Mouse (Mus musculus): ENCODE data around the gene Car2. TPM values are rescaled to one million over a fixed set of nuclear protein-coding genes. Genes with fewer than 3 reads are reported as not detected.

The Car2 gene
- polyA plus RNA-seq, 1 experiment: 437 TPM

GRCm38 (mm10) chr3:14887686-14888295, 1.7 kb downstream of the Car2 start:
- Histone ChIP-seq H3K4me3 (ENCODE audit: insufficient read depth, low read length) (peak overlapping the region; percentile 60), H3K4me1 (ENCODE audit: control insufficient read depth, insufficient read depth, low read length) (no peaks in the 10 kb centered on the region), H3K27ac (ENCODE audit: insufficient read depth, low read length) (peak overlapping the region; percentile 78; the same call in 1 of the 2 replicates)
- no peak for TF ChIP-seq CTCF (IDR thresholded peaks at IDR 0.05; ENCODE audit: extremely low read depth, insufficient read depth, low read length)
- TF ChIP-seq POLR2A (IDR thresholded peaks at IDR 0.05; ENCODE audit: extremely low read depth, insufficient read depth, low read length): no peak

GRCm38 (mm10) chr3:14888549-14888948, 2.5 kb downstream of the Car2 start:
- Histone ChIP-seq H3K4me1 (ENCODE audit: control insufficient read depth, insufficient read depth, low read length) (no peaks in the 10 kb centered on the region), H3K27ac (ENCODE audit: insufficient read depth, low read length) (0 out of 2 replicates have a peak overlapping the region, but pooled peaks have one; percentile 53), H3K4me3 (ENCODE audit: insufficient read depth, low read length) (no peak overlapping the region)
- TF ChIP-seq POLR2A (IDR thresholded peaks at IDR 0.05; ENCODE audit: extremely low read depth, insufficient read depth, low read length): no peak
- no peak for TF ChIP-seq CTCF (IDR thresholded peaks at IDR 0.05; ENCODE audit: extremely low read depth, insufficient read depth, low read length)

DNA sequence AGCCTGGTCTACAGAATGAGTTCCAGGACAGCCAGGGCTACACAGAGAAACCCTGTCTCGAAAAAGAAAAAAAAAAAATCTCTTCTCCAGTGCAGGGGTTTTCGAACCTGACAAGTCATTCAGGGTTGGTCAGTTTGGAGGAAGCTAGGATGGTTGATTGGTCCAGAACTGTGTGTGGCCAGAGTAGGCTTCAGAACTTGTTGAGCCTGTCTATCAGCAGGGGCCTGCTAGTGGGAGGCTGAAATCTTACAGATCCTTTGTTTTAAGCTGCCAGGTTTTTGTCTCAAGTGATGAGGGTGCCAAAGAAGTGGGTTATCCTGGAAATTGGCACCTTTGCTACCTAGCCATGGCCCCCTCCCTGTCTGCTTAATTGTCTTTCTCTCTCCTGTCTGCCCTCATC, 3.0 kb downstream of the Car2 start:
- Histone ChIP-seq H3K4me1 (ENCODE audit: control insufficient read depth, insufficient read depth, low read length) (no peaks in the 10 kb centered on the region), H3K27ac (ENCODE audit: insufficient read depth, low read length) (no peak overlapping the region)

DNA sequence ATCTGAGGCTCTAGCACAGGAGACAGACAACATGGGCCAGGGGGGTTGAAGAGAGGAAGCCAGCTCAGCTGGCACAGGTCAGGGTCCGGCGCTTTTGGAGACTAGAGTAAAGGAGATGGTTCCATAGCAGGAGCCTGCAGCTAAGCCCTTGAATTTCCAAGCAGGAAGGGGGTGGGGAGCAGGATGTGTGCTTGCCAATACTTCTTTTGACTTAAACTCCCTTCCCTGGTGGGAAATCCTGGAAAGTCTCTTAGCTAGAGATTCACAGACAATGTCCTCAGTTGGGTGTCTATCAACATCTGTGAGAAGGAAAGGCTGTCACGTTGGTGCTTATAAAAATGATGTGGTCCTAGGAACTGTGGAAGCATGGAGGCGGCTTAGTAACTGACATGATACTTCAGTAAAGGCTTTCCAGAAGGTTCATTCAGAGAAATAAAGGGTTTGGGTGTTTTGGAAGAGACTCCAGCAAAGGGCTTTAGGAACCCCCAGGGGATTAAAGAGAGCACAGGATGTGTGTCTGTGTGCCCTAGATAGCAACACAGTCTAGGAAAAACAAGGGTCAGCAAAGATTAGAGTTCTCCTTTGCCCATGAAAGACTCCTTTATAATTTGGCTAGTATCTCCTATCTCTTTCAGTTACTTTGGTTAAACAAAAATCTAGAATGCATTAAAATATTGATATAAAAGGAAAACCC, 3.8 kb downstream of the Car2 start:
- Histone ChIP-seq H3K27ac (ENCODE audit: insufficient read depth, low read length) (0 out of 2 replicates have a peak overlapping the region, but pooled peaks have one; percentile 15), H3K4me1 (ENCODE audit: control insufficient read depth, insufficient read depth, low read length) (no peaks in the 10 kb centered on the region), H3K4me3 (ENCODE audit: insufficient read depth, low read length) (no peak overlapping the region)
- no peak for TF ChIP-seq CTCF (IDR thresholded peaks at IDR 0.05; ENCODE audit: extremely low read depth, insufficient read depth, low read length)
- no peak for TF ChIP-seq POLR2A (IDR thresholded peaks at IDR 0.05; ENCODE audit: extremely low read depth, insufficient read depth, low read length)

More for the DNA sequence above, 3.0 kb downstream of the Car2 start:
- TF ChIP-seq CTCF (IDR thresholded peaks at IDR 0.05; ENCODE audit: extremely low read depth, insufficient read depth, low read length) (no peak), POLR2A (IDR thresholded peaks at IDR 0.05; ENCODE audit: extremely low read depth, insufficient read depth, low read length) (no peak)
- no peak overlapping the region for H3K4me3 ChIP-seq (ENCODE audit: insufficient read depth, low read length)

DNA sequence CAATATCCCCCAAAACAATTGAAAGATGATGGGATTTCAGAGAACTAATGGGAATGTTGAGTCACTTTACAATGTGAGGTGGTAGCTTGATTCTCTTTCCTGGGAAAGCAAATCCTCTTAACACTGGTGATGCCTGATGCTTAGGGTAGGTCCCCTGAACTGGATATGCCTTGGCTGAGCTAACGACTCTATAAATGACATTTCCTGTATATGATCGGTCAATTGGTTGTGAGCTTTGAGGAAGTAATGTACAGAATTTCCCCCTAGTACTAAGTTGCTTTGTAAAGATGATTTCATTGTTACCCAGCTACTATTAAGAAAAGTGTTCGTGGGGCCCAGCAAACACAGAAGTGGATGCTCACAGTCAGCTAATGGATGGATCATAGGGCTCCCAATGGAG, 6.9 kb downstream of the Car2 start:
- Histone ChIP-seq H3K4me3 (ENCODE audit: insufficient read depth, low read length) (no peak overlapping the region), H3K27ac (ENCODE audit: insufficient read depth, low read length) (no peak overlapping the region), H3K4me1 (ENCODE audit: control insufficient read depth, insufficient read depth, low read length) (no peaks in the 10 kb centered on the region)
- TF ChIP-seq POLR2A (IDR thresholded peaks at IDR 0.05; ENCODE audit: extremely low read depth, insufficient read depth, low read length) (no peak), CTCF (IDR thresholded peaks at IDR 0.05; ENCODE audit: extremely low read depth, insufficient read depth, low read length) (no peak)

DNA sequence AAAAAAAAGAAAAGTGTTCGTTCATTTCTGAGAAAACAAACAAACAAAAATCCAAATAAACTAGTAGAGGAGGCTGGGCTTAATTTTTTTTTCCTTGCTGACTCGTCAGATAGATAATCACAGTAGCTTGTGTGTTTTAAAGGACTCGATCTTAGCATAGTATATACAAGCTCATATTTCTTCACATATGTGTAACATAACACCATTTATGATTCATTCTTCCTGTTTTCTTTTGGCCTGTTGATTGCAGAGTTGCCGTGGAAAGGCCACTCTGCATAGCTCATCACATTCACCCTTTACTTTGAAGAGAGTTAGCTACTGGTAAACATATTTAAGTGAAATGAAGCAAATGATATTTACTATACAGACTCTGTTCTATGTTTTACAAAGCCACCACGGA, 7.6 kb downstream of the Car2 start:
- TF ChIP-seq CTCF (IDR thresholded peaks at IDR 0.05; ENCODE audit: extremely low read depth, insufficient read depth, low read length) (no peak), POLR2A (IDR thresholded peaks at IDR 0.05; ENCODE audit: extremely low read depth, insufficient read depth, low read length) (no peak)
- Histone ChIP-seq H3K4me1 (ENCODE audit: control insufficient read depth, insufficient read depth, low read length) (no peaks in the 10 kb centered on the region), H3K4me3 (ENCODE audit: insufficient read depth, low read length) (no peak overlapping the region), H3K27ac (ENCODE audit: insufficient read depth, low read length) (no peak overlapping the region)

DNA sequence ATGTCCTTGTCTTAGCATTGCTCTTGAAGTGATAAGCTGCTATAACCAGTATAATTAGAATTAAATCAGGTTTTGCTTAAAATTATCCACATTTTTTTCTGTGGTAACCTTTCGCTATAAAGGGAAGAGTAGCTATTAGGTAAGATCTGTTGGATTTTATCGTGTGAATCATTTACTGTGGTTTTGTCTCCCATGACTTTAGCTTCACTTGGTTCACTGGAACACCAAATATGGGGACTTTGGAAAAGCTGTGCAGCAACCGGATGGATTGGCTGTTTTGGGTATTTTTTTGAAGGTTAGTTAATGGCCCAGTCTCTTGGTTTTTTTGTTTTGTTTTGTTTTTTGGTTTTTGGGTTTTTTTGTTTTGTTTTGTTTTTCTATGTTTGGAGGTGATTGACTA, 9.3 kb downstream of the Car2 start:
- Histone ChIP-seq H3K27ac (ENCODE audit: insufficient read depth, low read length) (no peak overlapping the region), H3K4me3 (ENCODE audit: insufficient read depth, low read length) (no peak overlapping the region), H3K4me1 (ENCODE audit: control insufficient read depth, insufficient read depth, low read length) (no peaks in the 10 kb centered on the region)
- no peak for TF ChIP-seq POLR2A (IDR thresholded peaks at IDR 0.05; ENCODE audit: extremely low read depth, insufficient read depth, low read length)
- no peak for TF ChIP-seq CTCF (IDR thresholded peaks at IDR 0.05; ENCODE audit: extremely low read depth, insufficient read depth, low read length)

DNA sequence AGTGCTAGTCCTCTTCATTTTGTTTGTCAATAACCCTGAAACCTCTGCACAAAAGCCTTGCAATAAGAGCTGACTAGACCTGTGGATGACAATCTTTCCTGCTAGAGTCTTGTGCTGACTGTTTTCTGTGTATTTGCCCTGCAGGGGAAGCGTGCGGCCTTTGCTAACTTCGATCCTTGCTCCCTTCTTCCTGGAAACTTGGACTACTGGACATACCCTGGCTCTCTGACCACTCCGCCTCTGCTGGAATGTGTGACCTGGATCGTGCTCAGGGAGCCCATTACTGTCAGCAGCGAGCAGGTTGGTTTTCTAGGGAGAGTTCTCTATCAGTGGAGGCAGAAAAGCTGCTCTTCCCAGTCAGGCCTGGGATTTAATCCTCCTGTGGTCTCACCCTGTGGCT, 11.7 kb downstream of the Car2 start:
- TF ChIP-seq POLR2A (IDR thresholded peaks at IDR 0.05; ENCODE audit: extremely low read depth, insufficient read depth, low read length) (no peak), CTCF (IDR thresholded peaks at IDR 0.05; ENCODE audit: extremely low read depth, insufficient read depth, low read length) (no peak)
- no peaks in the 10 kb centered on the region for H3K4me1 ChIP-seq (ENCODE audit: control insufficient read depth, insufficient read depth, low read length)
- H3K4me3 ChIP-seq (ENCODE audit: insufficient read depth, low read length): no peak overlapping the region
- no peak overlapping the region for H3K27ac ChIP-seq (ENCODE audit: insufficient read depth, low read length)

- H3K4me1 ChIP-seq (ENCODE audit: control insufficient read depth, insufficient read depth, low read length): no peaks in the 10 kb centered on the region
- no peak overlapping the region for H3K4me3 ChIP-seq (ENCODE audit: insufficient read depth, low read length)
- TF ChIP-seq CTCF (IDR thresholded peaks at IDR 0.05; ENCODE audit: extremely low read depth, insufficient read depth, low read length) (no peak), POLR2A (IDR thresholded peaks at IDR 0.05; ENCODE audit: extremely low read depth, insufficient read depth, low read length) (no peak)
- H3K27ac ChIP-seq (ENCODE audit: insufficient read depth, low read length): no peak overlapping the region
Observed at GRCm38 (mm10) chr3:14903380-14903779, 17.3 kb downstream of the Car2 start.

GRCm38 (mm10) chr3:14904165-14904564, 18.1 kb downstream of the Car2 start:
- Histone ChIP-seq H3K27ac (ENCODE audit: insufficient read depth, low read length) (no peak overlapping the region), H3K4me1 (ENCODE audit: control insufficient read depth, insufficient read depth, low read length) (no peaks in the 10 kb centered on the region), H3K4me3 (ENCODE audit: insufficient read depth, low read length) (no peak overlapping the region)
- TF ChIP-seq POLR2A (IDR thresholded peaks at IDR 0.05; ENCODE audit: extremely low read depth, insufficient read depth, low read length): no peak
- TF ChIP-seq CTCF (IDR thresholded peaks at IDR 0.05; ENCODE audit: extremely low read depth, insufficient read depth, low read length): no peak

Data from cortical plate, adult 2 months (tissue).